Mouse (Mus musculus) cerebellum, adult 11 months (tissue): ENCODE results near the gene Arhgap28.
A peak's percentile ranks its signal among the peaks of the same experiment; 100 is the strongest.

Experiments used
- DNase-seq: peaks from one replicate; pipeline ENCODE4 v3.0.0; 2022

Gene Arhgap28

GRCm38 (mm10) chr17:67931396-67931795 is 72.5 kb downstream of the Arhgap28 start:
- DNase-seq = no peak

GRCm38 (mm10) chr17:67930957-67931356 is 73.0 kb downstream of the Arhgap28 start:
- no peak for DNase-seq

DNA sequence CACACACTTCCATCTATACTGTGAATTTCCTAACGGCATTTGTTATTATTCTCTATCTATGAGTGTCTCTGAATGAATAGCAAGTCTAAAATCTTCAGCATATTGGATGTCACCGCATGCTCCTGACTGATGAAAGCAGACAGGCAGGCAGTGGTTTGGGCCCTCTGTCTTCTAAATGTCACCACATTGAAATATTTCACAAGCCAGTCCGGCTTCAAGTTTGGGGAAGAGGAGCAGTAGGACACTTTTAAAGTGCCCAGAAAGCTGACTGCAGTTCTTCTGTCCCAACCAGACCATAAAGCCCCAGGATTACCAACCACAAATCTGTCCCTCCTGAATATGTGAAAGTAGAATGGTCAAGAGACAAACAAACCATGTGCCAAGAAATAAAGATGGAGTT is 73.5 kb downstream of the Arhgap28 start:
- no peak for DNase-seq

DNA sequence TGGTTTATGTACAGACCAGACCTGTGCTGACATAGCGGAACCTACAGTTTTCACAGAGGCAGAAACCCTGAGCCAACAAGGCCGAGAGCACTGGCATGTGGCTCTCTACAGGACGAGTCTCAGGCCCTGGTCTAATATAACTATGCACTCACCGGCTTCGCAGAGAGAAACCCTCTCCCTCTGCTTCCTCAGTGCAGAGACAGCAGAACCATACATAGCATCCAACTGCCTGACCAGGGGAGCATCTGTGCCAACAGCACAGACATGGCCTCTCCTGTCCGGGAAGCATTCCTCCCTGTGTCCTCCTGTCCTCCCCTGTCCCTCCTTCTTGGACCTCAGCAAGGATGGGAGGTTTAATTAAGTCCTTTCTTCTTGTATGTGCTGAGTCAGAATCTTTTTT is 75.6 kb downstream of the Arhgap28 start:
- no peak for DNase-seq

GRCm38 (mm10) chr17:67927864-67928263 is 76.1 kb downstream of the Arhgap28 start:
- no peak for DNase-seq

- DNase-seq = no peak
Observed at GRCm38 (mm10) chr17:67919959-67920358, 84.0 kb downstream of the Arhgap28 start.

GRCm38 (mm10) chr17:67918201-67918600 is 85.7 kb downstream of the Arhgap28 start:
- peak; percentile 27 for DNase-seq

DNA sequence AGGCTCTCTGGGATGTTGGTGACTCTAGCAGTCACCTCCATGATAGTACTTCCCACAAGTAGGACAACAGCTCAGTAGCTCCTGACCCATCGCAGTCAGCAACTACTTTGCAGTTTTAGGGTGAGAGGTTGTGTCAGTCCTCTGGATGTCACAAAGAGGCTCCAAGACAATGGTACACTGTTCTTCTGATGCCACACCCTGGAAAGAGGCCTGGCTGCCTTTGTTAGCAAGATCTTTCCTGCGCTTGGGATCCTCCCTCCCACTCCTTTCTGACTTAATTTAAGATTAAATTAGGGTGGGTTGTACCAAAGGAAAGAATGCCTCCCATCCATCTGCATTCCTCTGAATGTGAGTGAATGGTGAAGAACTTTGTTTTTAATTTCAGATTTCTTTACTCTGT is 87.0 kb downstream of the Arhgap28 start:
- DNase-seq = no peak

GRCm38 (mm10) chr17:67912640-67913039 is 91.3 kb downstream of the Arhgap28 start:
- DNase-seq = peak; percentile 6

- no peak for DNase-seq
Observed at GRCm38 (mm10) chr17:67912051-67912450, 91.9 kb downstream of the Arhgap28 start.

GRCm38 (mm10) chr17:67908537-67908936 is 95.4 kb downstream of the Arhgap28 start:
- DNase-seq = no peak

DNA sequence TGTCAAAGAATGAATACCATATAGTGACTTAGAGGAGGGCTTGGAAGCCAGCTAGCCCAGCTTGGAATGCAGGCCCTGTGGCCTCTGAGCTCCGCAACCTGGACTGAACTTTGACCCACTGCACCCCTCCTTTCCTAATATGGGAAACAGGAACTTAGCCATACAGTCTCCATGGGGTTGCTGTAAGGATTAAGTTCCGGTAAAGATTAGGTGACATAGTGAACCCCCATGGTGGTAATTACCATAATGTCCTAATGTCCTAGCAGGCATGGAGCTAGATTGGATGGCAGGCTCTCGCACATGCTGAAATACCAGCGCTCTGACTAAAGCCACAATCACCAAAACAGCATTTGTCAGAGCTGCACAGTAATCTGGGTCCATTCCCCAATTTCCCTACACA is 95.8 kb downstream of the Arhgap28 start:
- no peak for DNase-seq

- DNase-seq = no peak
Observed at GRCm38 (mm10) chr17:67907532-67908054, 96.3 kb downstream of the Arhgap28 start.

DNA sequence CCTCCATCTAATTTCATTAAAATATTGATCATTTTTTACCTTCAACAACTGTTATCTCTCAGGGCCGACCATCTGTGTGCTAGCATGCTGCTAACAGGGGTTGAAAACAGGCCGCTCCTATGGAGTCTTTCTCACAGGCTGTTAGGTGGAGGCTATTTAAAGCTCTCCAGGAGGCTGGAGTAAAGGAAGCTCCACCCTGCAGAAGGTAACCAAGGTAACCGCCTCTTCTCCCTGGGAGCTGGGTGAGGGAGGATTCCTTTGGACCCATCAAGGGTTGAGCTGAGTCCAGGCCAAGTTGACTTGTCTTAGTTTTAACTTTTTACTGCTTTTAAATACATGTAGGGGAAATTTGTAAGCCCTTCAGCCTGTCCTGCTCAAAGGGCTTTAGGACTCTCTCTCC is 97.7 kb downstream of the Arhgap28 start:
- DNase-seq = no peak

DNA sequence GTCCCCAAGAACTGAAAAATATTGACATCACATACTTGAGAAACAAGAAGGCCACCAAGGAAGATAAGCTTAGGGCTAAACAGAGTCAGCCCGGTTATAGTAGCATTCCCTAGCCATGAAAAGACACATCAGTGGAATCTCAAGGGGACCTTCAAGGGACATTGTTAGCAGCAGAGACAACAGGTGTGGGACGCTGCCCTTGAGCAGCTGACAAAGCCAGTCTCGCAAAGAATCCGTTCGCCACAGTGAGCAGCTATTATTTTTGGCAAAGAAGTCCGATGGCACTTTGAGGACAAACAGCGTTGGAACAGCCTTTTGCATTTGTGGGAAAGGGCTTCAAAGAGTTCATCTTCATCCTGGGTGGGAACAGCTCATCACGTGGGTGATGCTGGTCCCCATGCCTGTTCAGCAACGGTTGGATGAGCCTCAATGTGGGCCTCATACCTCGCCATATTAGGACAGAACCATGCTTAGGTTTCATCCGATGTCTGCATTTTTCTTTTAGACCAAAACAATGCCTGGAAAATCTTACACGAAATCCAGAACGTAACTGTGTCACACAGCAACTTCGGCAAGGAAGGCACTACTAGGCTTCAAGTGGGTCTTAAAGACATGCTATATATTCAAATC is 99.5 kb downstream of the Arhgap28 start:
- no peak for DNase-seq

DNA sequence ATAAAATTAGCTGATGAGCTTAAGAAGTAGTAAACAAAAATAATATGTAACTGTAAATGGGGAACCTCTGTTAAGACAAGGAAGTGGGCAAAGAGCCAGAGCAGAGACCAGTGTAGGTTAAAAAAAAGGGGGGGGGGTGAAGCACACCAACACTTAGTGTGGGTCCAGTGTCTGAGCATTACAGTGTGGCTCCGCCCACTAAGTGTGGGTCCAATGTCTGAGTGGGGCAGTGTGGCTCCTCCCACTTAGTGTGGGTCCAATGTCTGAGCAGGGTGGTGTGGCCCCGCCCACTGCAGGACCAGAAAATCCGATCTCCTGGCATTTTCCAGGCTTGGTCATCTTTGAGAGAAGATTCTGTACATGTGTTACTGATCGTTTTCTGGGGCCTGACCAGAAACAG is 101.1 kb downstream of the Arhgap28 start:
- DNase-seq = no peak

GRCm38 (mm10) chr17:67901161-67901560 is 102.8 kb downstream of the Arhgap28 start:
- no peak for DNase-seq

DNA sequence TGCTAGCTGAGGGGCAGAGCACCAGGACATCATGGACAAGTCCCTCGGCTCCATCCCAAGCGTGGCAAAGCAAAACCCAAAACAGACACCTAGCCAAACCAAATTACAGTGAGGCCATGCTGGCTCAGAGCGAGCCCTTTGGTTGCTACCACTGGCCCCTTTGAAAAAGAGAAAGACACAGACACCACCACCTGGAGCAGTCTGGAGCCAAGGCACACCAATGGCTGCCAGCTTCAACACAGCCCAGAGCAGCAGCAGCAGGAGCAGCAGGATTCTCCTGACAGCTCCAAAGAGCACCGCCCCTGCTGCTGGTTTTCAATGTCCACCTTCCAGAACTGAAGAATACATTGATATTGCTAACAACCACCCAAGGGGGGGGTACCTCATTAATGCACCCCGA is 104.5 kb downstream of the Arhgap28 start:
- no peak for DNase-seq

- DNase-seq = no peak
Observed at GRCm38 (mm10) chr17:67896413-67896812, 107.5 kb downstream of the Arhgap28 start.

DNA sequence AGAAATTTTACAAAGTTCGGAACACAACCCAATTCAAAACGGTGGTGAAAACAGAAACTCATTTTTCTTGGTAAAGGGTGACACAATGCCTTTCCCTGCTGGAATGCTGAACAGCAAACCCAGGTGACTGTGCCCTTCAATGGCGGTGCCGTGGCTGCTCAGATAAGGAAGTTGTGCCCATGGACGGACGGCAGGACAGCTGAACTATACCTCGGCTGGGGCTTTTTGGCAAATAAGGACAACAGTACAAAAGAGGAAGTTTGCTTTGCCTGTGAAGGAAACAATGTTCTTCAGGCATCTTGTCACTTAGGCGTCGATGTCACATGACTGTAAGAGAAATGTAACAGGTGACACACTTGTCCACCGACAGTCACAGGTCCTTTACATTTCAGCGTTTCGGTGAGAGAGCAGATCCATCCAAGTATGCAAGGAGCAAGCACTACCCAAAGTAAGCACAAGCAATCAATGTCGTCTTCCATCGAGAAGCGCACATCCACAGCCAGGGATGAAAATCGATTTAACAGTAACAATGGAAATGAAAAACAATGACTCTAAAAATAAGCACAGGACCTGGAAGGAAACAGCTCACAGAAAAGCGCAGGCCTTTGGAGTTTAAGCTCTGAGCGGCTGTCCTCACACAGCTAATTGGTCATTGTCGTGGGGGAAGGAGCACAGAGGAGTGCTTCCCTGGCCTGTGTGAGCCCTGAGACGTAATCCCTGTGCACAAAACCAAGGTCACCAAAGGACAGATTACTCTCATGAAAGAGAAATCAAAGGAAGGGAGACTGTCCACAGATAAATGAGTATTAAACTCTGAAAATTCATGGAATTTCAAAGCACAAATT is 114.2 kb downstream of the Arhgap28 start:
- DNase-seq = no peak

GRCm38 (mm10) chr17:67888081-67888480 is 115.8 kb downstream of the Arhgap28 start:
- no peak for DNase-seq

DNA sequence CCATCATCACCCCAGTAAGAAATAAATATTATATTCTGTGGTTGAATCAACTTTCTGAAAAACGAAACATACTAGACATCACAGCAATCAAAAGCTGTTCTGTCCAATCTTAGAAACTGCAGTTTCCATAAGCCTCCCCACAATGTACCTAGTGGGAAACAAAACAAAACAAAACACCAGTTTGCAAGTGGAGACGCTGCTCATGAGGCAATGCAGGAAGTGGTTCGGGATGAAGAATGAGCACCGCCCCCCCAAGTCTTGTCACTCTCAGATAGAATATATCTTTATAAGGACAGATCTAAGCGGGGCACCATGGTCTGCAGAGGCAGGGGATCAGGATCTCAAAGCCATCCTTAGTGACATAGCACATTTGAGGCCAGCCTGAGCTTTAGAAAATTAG is 117.6 kb downstream of the Arhgap28 start:
- no peak for DNase-seq

DNA sequence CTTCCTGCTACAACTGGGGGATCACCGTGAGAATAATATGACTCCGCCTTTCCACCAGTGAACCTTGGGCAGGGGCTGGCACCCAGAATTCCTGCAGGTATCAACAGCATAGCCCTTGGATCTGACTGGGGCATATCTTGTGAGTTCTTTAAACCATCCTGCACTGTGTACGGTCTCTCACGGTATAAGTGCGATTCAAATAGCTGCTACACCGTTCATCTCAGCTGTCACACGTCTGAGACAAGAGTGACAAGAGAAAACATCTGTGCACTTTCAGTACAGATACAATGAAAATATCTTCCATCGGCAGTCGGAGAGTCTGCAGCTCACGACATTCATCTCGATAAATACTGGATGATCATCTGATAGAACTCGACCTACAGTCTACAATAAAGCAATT is 126.3 kb downstream of the Arhgap28 start:
- DNase-seq = no peak
